In genomic region chr7:139515959-139516660, GRCm38 (mm10) we compare ENCODE assay signal across 10 mouse cellular contexts.
DNase-seq lines count a peak whose midpoint lies in the region; ATAC-seq and TF ChIP-seq lines count a peak whose summit lies in the region.
"Had no signal": no experiment of that assay in that cellular context is flagged by ENCODE, and none has a peak within 500 bp of the region (broad histone marks: within the 10 kb centered on the region; RNA-seq: fewer than 3 reads in every experiment).

No protein-coding gene starts in this region.

- peak; percentile 72; the same call in 1 of the 2 replicates for ATAC-seq in limb, embryonic 11.5 days (ENCODE audit: insufficient number of reproducible peaks, low FRiP score, low TSS enrichment, low read depth)

- H3K27ac ChIP-seq in limb, embryonic 11.5 days (replicated peaks; ENCODE audit: low read depth, low read length): no peak overlapping the region
- no peak overlapping the region for H3K27ac ChIP-seq in limb, embryonic 10.5 days
- H3K27ac ChIP-seq in heart, adult 2 months: no peak overlapping the region
- H3K27ac ChIP-seq: midbrain, embryonic 12.5 days had no signal

- no peak for TF ChIP-seq CTCF in heart, adult 2 months (IDR thresholded peaks at IDR 0.05)

- H3K9me3 ChIP-seq in limb, embryonic 11.5 days (ENCODE audit: control insufficient read depth, low read length): no peaks in the 10 kb centered on the region
- no peaks in the 10 kb centered on the region for H3K9me3 ChIP-seq in limb, embryonic 10.5 days (replicated peaks)
- H3K9me3 ChIP-seq: midbrain, embryonic 12.5 days had no signal

- H3K79me2 ChIP-seq in heart, adult 2 months (replicated peaks; ENCODE audit: control insufficient read depth, insufficient read depth, low read length): no peaks in the 10 kb centered on the region

- peak; percentile 53 for DNase-seq in limb, embryonic 11.5 days (ENCODE audit: low spot score)
- no peak for DNase-seq in limb, embryonic 10.5 days (ENCODE audit: low spot score)
- DNase-seq in heart, adult 2 months: peak; percentile 47 to 74
- DNase-seq in kidney, adult 9 months: peak; percentile 81
- peak; percentile 30 for DNase-seq in ovary, postnatal 36 days (ENCODE audit: low spot score)
- no peak for DNase-seq in frontal cortex, adult 2 months (ENCODE audit: extremely low spot score in 1 of 2, low spot score in 1 of 2)
- no peak for DNase-seq in thymus, postnatal 4 days
- no peak for DNase-seq in right cerebral cortex, postnatal 10 days (ENCODE audit: low spot score in 2 of 2)
- DNase-seq: cerebellum, adult 9-10 months had no signal

- H3K36me3 ChIP-seq in limb, embryonic 11.5 days (ENCODE audit: control insufficient read depth, insufficient read depth, low read length): no peaks in the 10 kb centered on the region; the same call in 1 of the 2 replicates
- H3K36me3 ChIP-seq in limb, embryonic 10.5 days: no peaks in the 10 kb centered on the region
- peaks cover 6% of the 10 kb centered on the region; the same call in 1 of the 2 replicates for H3K36me3 ChIP-seq in heart, adult 2 months (ENCODE audit: control insufficient read depth, insufficient read depth, low read length)
- H3K36me3 ChIP-seq: midbrain, embryonic 12.5 days had no signal

- intact Hi-C loops in heart, adult 2 months (cut with DNase I): no loop called here

- no peak for TF ChIP-seq POLR2A in heart, adult 2 months (IDR thresholded peaks at IDR 0.05; ENCODE audit: insufficient read depth, low read depth, low read length)

- no peak overlapping the region for H3K4me3 ChIP-seq in limb, embryonic 11.5 days (ENCODE audit: low read depth, low read length)
- H3K4me3 ChIP-seq in limb, embryonic 10.5 days: no peak overlapping the region
- no peak overlapping the region for H3K4me3 ChIP-seq in heart, adult 2 months
- H3K4me3 ChIP-seq: midbrain, embryonic 12.5 days had no signal

- WGBS in limb, embryonic 11.5 days: 47% methylated on average over 13 of the region's 13 CpGs
- 65% methylated on average over 13 of the region's 13 CpGs for WGBS in limb, embryonic 10.5 days
- WGBS in heart, adult 2 months: 67% methylated on average over 13 of the region's 13 CpGs

- no peak overlapping the region for H3K9ac ChIP-seq in limb, embryonic 11.5 days (ENCODE audit: low read length)
- no peak overlapping the region for H3K9ac ChIP-seq in heart, adult 2 months (ENCODE audit: low read depth, low read length)
- H3K9ac ChIP-seq: midbrain, embryonic 12.5 days had no signal

- no peaks in the 10 kb centered on the region for H3K27me3 ChIP-seq in limb, embryonic 11.5 days (ENCODE audit: control insufficient read depth, insufficient read depth, low read length)
- peaks cover 37% of the 10 kb centered on the region; the same call in 1 of the 2 replicates for H3K27me3 ChIP-seq in limb, embryonic 10.5 days (ENCODE audit: low read depth, poor library complexity, severe bottlenecking)
- no peaks in the 10 kb centered on the region for H3K27me3 ChIP-seq in heart, adult 2 months (ENCODE audit: control insufficient read depth, insufficient read depth, low read length)

- H3K4me2 ChIP-seq in limb, embryonic 11.5 days (ENCODE audit: low read depth, severe bottlenecking): no peak overlapping the region
- H3K4me2 ChIP-seq: midbrain, embryonic 12.5 days had no signal

- H3K4me1 ChIP-seq in limb, embryonic 11.5 days (ENCODE audit: control insufficient read depth, insufficient read depth, low read length): peaks cover 12% of the 10 kb centered on the region
- peaks cover 15% of the 10 kb centered on the region for H3K4me1 ChIP-seq in limb, embryonic 10.5 days
- peaks cover 9% of the 10 kb centered on the region for H3K4me1 ChIP-seq in heart, adult 2 months (ENCODE audit: control insufficient read depth, insufficient read depth, low read length)
- H3K4me1 ChIP-seq: midbrain, embryonic 12.5 days had no signal

- no peak for TF ChIP-seq EP300 in heart, adult 2 months (IDR thresholded peaks at IDR 0.05; ENCODE audit: insufficient read depth, low read depth, low read length)

Comparison
In these comparisons a context has a peak if more than half of its experiments do, and no peak if none do; other contexts are left out.
1. DNase-seq: peak in limb, embryonic 11.5 days (single experiment), heart, adult 2 months (2 of 2), kidney, adult 9 months (single experiment) and ovary, postnatal 36 days (single experiment); none in limb, embryonic 10.5 days (single experiment), frontal cortex, adult 2 months (0 of 2), thymus, postnatal 4 days (single experiment) and right cerebral cortex, postnatal 10 days (0 of 2).